Mouse (Mus musculus) heart, adult 2 months (tissue): ENCODE measurements around the gene 4921511M17Rik.
"Not testable (repeated sequence)": the region's sequence is repeated elsewhere in the genome, so short reads cannot be mapped to it uniquely, and the experiment has no call there.

Source experiments
- CTCF ChIP-seq: fragments of 200-600 bp; IDR thresholded peaks from 2 replicates; pipeline ENCODE4 v1.8.1; 2022; ENCODE audit warnings: antibody characterized with exemption, mild to moderate bottlenecking, moderate library complexity
- POLR2A ChIP-seq: fragments of 200-500 bp; IDR thresholded peaks from 2 replicates; pipeline ENCODE4 v1.6.1; 2011; ENCODE audit warnings: mild to moderate bottlenecking, low read depth, low read length, control low read depth; ENCODE audit not compliant: insufficient read depth

DNA sequence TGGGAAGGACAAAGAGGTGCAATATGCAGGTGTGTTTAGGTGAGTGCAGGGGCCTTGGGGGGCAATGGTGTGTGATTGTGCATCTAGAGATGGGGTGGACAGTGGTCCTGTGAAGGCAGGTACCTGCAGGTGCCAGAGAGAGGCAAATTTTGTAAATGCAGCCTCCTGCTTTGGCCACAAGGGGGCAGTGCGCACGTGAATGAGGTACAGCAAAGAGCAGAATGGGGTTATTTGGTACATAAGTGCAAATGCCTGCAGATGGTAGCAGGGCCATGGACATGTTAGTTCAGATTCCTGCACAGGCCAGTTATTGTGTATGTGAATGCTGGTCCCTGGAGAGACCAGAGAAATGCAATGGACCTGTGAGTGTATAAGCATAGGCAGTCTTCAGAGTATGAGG is 56.7 kb downstream of the 4921511M17Rik start:
- TF ChIP-seq CTCF, POLR2A: not testable (repeated sequence)
